Mouse (Mus musculus) B cell, adult 2 months (primary cell): ENCODE measurements around the gene Ankrd52.

Source experiments
- DNase-seq, 2 experiments: peaks; one replicate each; pipeline ENCODE4 v3.0.0; 2022

Gene Ankrd52

DNA sequence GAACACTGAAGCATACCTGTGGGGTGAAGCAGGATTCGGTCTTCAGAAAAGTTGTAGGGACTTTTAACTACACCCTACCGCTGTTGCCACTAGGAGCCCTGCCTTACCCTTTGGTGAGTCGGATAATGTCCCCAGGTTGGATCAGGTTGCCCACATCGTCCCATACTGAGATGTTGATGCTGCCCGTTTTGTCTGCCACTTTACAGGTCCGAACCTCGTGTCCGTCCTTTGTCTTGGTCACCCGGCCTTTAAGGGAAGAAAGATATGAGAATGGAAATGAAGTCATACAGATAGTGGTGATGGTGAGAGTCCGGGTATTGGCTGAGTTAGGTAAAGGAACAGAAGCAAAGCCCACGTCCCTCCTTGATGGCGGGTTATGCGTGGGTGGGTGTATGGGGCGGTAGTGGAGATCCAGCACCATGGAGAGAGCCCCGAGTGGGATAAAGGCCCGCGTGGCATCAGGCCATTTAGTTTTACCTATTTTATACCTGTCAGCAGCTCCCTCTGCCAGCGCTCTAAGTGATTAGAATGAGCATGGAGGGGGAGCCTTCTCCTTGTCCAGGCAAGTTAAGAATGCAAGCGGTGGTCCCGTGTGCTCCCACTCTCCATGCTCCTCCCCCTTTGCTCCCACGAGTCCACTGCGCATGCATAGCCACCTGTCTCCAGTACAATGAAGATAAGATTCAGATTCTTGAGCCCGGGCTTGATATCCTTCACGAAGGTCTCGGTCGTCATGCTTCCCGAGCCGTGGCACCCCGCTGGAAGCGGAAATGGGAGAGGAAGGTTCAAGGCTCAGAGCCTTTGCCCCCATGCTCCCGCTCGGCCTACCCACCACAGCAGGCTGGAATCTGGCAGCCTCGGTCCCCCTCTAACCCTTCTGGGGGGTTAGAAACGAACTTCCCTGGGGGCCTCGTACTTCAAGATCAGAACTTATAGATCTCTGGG lies 31.9 kb downstream of the Ankrd52 start:
- DNase-seq, result peak; percentile 13 to 18

DNA sequence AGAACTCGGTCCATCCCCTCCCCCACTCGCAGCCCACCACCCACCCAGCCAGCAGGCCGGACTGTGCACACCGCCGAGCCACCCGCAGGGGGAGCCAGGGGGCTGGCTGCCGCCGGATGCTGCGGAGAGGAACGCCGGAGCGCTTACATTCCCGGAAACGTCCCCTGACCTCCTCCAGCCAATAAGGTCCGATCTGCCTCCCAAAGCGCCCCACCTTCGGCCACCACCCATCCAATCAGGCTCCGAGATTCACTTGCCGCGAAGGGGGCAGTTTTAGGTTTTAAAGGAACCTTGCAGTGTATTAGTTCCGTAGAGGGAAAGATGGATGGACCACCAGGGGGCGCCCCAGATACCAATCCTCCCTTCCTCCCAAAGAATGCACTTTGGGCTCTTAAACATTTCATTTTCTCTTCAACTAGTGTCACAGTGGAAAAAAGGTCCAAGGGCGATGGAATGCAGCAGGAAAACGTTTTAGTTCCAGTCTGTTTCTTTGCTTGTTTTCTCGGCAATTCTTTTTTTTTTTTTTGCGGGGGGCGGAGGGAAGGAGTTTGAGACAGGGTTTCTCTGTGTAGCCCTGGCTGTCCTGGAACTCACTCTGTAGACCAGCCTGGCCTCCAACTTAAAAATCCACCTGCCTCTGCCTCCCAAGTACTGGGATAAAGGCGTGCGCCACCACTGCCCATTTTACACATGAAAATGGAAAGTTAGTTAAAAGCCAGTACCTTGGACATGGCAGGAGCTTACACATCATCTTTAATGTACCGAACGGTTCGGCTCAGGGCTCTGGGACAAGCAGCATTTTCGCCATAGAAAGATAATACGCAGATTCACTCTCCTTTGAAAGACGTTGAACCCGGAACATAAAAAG lies 33.0 kb downstream of the Ankrd52 start:
- peak; percentile 96 to 97 for DNase-seq

DNA sequence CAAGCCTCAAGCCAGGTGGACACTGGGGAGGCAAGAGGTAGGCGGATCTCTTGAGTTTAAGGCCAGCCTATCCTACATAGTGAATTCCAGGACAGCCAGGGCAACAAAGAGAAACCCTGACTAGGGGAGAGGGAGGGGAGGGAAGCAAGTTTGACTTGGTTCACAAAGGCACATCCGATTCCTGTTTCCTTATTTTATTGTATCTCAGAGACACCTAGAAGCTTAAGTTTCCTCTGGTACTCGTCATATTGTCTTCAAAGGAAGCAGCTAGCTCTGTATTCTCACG lies 33.6 kb downstream of the Ankrd52 start:
- peak; percentile 15 to 21 for DNase-seq

DNA sequence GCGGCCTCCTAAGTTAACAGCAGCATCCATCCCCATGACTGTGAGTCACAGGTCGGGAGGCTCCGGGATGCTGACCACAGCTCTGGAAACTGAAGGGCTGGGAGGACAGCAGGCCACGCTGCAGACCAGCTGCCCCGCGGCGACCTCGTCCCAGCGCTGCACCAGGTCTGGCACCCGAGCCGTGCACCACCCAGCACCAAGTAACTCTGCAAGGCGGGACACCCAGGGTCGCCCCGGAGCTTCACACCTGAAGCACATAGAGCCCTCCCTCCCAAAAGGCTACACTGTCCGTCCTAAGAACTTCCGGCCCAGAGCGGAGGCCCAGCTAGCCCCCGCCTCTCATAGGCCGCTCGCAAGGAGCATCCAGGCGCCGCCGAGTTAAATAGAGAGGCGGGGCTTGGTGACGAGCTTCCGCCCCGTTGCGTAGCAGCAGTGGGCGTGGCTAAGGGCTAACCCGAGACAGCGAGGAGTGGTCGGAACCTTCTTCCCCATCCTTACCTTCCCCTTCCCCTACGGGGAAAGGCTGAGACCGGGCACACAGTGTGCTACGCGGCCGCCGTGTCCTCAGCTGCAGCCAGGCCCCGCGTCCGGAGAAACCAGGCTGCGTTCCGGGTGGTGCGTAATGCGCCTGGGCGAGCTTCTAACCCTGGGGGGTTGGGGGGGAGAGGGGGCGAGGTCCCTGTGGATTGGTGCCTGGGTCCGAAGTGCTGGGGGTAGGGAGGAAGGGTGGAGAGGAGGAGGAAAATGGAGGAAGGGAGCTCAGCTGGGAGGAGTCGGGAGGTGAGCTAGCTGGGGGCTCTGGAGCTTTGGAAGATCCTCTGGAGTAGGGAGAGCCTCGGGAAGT lies 34.5 kb downstream of the Ankrd52 start, which contains the start of the genes Nabp2 and Rnf41:
Nabp2 (minus strand) TSS at position 282 of the 844 bp plus-strand sequence.
Rnf41 (plus strand) TSS at position 447 of the 844 bp plus-strand sequence.
- DNase-seq, result peak; percentile 98

DNA sequence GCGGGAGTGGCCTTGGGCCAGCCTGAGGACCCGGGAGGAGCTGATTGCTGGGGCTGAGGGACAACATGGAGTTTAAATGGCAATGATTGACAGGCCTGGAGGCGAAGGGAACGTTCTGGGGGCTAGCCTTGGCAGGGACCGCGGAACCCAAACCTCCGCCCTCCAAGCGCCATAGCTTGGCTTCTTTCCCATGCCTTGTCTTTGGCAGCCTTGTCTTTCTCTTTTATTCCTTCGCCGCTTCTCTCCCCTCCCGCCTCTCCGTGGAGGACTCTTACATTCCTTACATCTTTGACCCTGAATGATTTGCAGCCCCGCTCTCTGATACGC lies 35.1 kb downstream of the Ankrd52 start:
- peak in 1 of 2 experiments; percentile 25 for DNase-seq

DNA sequence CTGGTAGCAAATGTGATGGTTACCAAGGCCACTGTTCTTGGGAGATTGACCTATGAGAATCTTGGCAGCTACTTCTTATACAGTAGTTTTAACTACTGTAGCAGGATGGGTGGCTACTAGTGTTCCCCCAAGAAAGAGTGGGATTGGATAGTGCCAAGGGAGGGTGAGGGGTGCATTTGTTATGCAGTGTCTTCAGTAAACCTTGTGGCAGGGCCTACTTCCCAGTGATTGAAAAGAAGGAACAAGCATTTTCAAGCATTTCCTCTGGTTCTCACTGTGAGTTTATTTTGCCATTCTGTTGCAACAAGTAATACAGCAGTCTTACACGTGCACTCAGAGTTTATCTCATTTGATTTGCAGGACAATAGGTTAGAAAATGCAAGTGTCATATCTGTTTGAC lies 35.6 kb downstream of the Ankrd52 start:
- DNase-seq, result no peak

DNA sequence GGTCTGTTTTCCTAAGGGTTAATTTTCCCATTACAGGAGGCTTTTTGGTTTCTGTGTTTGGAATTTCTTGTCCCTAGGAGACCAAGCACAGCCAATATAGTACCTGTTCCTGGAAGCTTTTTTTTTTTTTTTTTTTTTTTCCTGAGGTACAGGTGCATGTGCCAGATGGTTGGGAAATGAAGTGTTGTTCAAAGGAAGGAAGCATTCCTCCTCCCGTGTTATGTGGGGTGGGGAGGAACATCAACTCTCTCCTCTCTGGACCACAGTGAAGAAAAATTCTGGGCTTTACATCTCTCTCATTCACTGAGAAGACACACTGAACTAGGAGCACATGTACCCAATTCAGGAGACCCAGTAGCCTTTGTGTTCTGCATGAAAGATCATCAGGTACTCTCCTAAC lies 36.2 kb downstream of the Ankrd52 start:
- DNase-seq, result no peak

DNA sequence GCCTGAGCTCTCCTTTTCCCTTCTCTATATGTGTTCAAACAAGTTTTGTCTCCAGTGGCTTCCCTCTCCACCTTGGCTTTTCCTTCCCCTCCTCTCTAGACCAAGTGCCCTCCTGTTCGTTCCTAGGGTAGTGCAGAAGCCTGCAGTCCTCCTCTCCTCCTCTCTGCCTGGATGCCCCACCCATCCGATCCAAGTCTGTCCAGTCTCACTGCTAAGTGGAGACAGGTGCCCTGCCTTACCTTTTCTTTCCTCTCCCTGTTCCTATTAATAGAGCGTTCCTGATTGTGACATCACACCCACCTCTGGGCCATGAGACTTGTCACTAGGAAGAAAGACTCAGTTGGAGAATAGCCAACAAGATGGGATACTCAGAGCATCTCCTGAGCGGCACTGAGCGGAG lies 37.9 kb downstream of the Ankrd52 start:
- no peak for DNase-seq

DNA sequence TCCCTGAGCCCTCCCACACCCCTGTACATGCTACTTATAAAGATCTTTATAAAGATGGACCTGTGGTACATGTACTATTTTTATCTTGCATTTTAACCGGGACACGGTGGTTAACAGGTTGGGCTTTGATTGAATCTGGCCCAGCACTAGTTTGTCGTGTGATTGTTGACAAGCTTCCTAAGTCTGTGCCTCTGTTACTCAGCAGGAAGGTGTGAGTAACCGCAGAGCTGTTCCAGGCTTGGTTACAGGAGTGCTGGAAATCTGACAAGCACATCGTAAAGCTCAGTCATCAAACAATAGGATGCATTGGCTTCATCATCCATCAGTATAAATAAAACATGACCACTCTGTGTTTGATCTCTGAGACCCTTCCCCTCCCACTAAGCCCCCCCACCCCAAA lies 45.5 kb downstream of the Ankrd52 start:
- no peak for DNase-seq

DNA sequence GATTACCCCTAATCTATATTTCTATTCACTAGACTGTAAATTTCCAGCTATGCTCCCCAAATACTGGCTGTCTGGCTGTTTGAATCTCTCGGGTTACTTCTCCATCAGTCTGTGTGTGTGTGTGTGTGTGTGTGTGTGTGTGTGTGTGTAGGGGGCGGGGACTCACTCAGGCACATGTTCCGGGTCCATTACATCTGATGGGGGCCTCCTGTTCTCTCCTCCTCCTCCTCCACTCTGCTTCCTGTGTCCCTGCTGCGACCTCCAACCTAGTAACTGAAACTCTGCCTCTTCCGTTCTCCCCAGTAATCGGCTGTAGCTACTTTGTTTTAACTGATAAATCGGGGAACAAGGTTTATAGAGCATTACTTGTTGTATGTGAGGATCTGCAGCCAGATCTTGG lies 47.7 kb downstream of the Ankrd52 start:
- DNase-seq, result peak; percentile 57

DNA sequence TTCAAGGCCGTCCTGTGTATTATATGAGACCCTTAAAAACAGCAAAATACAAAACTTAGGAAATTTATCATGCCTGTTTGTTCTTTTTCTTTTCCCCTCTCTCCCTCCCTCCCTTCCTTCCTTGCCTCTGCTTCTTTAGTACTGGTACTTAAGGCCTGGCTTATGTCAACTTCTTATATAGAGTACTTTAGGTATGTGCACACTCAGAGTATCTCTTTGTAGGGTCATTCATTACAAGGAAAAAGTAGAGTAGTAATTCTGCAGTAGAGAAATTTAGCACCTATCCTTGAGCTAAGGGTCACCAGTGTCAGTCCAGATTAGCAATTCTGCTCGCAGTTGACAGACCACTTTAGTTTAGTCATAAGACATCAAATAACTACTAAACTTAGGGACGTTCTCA lies 48.3 kb downstream of the Ankrd52 start:
- no peak for DNase-seq

DNA sequence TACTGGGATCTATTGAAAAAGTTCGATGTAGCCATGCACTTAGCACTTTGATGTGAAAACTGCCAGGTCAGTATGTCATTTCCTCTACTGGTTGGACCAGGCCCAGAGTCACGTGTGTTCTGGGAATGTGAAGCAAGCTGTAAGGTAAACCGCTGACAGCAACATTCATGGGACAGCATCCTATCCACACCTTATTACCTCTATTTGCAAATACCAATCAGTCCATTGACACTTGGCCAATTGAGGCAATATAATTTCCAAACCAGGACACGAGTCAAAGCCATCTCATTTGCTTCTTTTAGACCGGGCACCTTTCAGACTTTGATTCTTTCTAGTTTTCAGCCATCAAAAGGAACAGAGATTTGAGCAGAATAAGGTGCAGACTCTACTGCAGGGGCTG lies 52.1 kb downstream of the Ankrd52 start:
- DNase-seq, result no peak

DNA sequence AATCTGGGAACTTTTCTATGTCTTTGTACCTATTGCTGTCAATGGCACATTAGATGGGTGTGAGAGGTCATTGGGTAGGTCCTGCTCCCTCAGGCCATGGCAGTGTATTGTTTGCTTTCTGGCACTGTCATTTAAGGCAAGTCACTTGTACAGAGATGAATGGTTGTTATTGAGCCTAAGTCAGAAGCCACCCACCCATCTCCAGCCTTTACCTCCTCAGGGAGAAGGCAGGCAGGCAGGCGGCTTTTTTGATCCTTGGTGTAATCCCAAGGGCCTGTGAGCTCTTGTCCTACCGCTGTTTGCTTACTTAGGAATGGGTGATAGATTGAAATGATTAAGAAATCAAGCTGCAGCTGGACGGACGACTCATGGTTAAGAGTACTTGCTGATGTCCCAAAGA lies 52.5 kb downstream of the Ankrd52 start:
- no peak for DNase-seq

DNA sequence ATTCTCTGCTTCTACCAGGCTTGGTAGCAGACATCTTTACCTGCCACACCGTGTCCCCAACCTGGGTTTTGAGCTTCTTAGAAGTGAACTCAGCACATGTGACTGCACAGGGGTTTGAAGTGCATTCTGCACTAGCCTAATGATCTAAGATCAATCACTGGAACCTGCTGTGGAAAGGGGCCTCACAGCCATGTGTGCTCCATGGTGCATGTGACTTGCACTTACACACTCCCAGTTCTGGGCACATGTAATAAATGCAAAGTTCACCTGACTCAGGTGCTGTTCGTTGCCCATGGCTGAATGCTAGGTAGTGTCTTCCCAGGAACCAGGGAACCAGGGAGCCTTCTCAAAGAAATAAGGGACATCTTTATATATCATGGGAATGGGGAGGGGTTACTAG lies 56.5 kb downstream of the Ankrd52 start:
- no peak for DNase-seq

DNA sequence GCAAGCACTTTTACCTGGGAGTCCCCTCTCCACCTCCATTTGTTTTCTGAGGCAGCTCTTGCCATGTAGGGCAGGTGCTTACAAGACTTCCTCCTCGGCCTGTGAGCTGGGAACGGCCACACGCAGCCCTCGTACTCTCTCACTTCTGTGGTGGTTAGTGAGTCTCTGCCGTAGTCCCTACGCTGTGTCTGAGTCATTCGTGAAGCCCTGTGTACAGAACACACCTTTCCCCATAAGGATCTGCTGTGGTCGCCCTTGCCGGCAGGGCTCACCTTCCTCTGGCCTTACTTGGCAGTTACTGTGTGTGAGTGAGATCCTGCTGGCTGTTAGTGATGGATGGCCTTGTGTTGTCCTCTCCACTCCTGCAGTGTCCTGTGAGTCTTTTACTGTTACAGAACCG lies 57.8 kb downstream of the Ankrd52 start:
- DNase-seq, result peak; percentile 72

DNA sequence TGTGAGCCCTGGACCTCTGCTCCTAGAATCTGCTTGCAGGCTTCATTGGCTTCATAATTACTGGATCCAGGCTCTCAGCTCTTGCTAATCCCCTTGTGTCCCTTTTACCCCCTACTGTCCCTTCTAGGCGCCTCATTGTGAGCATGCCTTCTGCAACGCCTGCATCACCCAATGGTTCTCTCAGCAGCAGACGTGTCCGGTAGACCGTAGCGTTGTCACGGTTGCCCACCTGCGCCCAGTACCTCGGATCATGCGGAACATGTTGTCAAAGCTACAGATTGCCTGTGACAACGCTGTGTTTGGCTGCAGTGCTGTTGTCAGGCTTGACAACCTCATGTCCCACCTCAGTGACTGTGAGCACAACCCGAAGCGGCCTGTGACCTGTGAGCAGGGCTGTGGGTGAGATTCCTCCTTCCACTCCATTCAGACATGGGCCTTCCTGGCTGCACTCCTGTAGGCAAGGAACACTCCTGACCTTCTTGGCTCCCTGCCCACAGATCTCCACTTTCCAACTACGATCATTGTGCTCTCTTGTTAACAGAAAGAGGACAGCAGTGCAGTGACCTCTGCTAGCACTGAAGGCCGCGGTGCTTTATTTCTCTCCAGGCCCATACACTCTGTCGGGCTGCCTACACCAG lies 58.4 kb downstream of the Ankrd52 start:
- peak; percentile 70 to 75 for DNase-seq

DNA sequence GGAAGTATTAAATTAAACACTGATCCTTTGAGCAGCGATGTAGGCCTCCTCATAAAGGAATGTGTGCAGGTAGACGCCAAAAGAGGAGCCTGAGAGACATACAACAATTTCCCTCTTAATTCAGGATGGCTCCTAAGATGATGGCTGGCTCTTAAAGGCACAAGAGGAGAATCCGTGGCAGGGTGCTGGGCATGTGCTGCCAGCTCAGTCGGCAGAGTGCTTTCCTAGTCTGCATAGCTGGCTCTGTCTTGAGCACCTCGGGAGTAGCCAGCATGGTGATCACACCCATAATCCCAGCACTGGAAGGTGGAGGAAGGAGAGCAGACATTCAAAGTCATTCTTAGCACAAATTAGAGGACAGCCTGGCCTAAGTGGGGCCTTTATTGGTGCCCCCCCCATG lies 59.0 kb downstream of the Ankrd52 start:
- DNase-seq, result no peak

DNA sequence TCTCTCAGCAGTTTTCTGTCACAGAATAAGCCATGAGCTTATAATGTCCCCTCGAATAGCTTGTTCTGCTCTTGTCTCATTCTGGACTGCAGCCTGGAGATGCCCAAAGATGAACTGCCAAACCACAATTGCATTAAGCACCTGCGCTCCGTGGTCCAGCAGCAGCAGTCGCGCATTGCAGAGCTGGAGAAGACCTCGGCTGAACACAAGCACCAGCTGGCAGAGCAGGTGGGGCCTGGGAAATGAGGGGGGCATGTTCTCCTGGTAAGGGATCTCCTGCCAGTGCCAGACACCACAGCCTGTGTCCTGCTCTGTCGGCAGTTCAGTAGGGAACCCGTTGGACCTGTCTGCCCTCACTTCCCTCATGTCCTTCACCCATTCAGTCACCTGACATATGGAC lies 59.5 kb downstream of the Ankrd52 start:
- peak in 1 of 2 experiments; percentile 14 for DNase-seq

DNA sequence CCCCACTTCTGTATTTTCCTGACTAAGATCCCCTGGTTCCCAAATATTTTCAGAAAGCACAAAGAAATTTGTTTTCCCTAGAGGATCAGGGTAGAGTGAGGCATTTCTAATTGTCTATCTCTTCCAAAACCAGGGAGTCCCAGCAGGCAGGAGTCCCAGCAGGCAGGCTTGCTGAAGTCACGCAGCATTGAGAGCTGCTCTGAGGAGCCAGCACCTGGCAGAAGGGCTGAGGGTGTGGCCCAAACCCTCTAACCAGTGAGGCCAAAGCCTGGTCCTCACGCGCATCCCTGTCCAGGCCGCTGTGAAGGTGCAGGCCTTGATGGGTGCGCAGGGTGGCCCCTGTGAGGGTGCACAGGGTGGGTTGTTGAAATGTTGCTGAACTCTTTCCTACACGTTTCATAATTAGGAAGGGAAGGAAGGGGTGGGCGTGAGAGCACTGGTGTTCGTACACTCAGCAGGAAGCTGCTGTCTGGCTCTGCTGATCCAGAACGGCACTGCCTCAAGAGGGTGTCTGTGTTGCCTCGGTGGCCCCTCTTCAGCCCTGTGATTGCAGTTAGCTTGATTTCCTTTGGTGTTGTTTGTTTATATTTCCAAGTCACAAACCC lies 61.9 kb downstream of the Ankrd52 start:
- peak; percentile 75 to 79 for DNase-seq

DNA sequence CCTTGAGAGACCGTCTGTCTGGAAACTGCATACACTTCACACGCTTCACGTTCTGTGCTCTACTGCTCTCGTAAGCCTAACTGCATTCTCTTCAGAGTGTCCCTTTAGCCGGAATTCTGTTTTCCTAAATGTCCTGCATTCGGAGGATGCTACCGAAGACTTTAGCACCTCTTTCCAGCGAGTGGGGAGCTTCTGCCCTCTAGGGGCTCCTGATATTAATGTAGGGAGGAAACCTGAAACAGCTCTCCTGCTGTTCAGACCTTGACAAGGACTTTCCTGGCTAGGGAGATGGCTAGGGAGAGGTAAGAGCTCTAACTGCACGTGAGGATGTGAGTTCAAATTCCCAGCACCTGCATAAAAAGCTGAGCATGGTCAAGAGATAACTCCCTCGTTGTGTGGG lies 63.5 kb downstream of the Ankrd52 start:
- peak; percentile 51 to 55 for DNase-seq

DNA sequence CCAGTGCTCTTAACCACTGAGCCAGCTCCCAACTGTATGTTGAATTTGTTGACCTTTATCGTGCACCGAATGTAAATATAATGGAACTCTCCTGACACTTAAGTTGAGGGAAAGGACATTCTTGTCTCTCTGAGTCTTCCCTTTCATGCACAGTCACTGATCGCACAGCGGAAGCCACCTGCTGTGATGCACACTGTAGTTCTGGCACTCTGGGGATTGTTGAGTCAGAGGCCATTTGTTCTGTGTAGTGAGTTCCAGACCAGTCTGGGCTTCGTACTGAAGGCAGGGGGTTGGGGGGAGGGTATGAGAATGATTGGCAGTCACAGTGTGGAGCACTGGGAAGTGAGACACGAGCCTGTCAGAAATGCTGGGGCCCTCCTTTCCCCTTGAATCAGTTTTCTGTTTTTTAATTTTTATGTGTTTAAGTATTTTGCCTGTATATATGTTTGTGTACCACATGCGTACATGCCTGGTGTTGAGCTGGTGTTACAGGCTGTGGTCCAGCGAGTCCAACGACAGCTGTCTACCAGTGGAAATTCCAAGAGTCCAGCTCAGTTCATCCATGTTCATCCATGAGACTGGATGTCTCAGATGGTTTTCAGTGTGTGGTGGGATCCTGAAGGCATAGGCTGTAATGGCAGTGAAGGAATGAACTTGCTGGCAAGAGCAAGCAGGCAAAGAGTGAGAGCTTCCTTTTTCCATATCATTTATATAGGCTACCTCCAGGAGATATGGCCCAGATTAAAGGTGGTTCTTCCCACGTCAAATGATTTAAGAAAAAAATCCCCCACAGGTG lies 64.6 kb downstream of the Ankrd52 start:
- no peak for DNase-seq
